Mouse (Mus musculus): Measurements from ENCODE around the gene Slc6a17. TPM values are rescaled to one million over a fixed set of nuclear protein-coding genes. Genes with fewer than 3 reads are reported as not detected.

Gene Slc6a17
- polyA plus RNA-seq, 1 experiment from 2014 or later: 3.1 TPM

- WGBS: 5% methylated on average over 55 of the region's 55 CpGs
- H3K4me3 ChIP-seq (ENCODE audit: low read depth, low read length): peak overlapping the region; percentile 42
- peak overlapping the region; percentile 41 for H3K9ac ChIP-seq (ENCODE audit: low read length)
- peaks cover 9% of the 10 kb centered on the region for H3K4me1 ChIP-seq (ENCODE audit: control insufficient read depth, insufficient read depth, low read length)
- H3K9me3 ChIP-seq (ENCODE audit: control insufficient read depth, low read length): no peaks in the 10 kb centered on the region
- peak; percentile 83 for DNase-seq (ENCODE audit: low spot score)
- no peaks in the 10 kb centered on the region for H3K36me3 ChIP-seq (ENCODE audit: control insufficient read depth, insufficient read depth, low read length)
- peak; percentile 72 for ATAC-seq (ENCODE audit: insufficient number of reproducible peaks, low FRiP score, low TSS enrichment, low read depth)
- peak overlapping the region; percentile 95 for H3K4me2 ChIP-seq (ENCODE audit: low read depth, severe bottlenecking)
- no peak overlapping the region for H3K27ac ChIP-seq (replicated peaks; ENCODE audit: low read depth, low read length)
- peaks cover 16% of the 10 kb centered on the region for H3K27me3 ChIP-seq (ENCODE audit: control insufficient read depth, insufficient read depth, low read length)
These were observed 815 bp downstream of the Slc6a17 start for GRCm38 (mm10) chr3:107516776-107517630.

- H3K9ac ChIP-seq (ENCODE audit: low read length): no peak overlapping the region
- ATAC-seq (ENCODE audit: insufficient number of reproducible peaks, low FRiP score, low TSS enrichment, low read depth) (no peak), DNase-seq (ENCODE audit: low spot score) (no peak)
- H3K27ac ChIP-seq (replicated peaks; ENCODE audit: low read depth, low read length): no peak overlapping the region
- H3K27me3 ChIP-seq (ENCODE audit: control insufficient read depth, insufficient read depth, low read length): peaks cover 16% of the 10 kb centered on the region
- no peaks in the 10 kb centered on the region for H3K36me3 ChIP-seq (ENCODE audit: control insufficient read depth, insufficient read depth, low read length)
- H3K4me2 ChIP-seq (ENCODE audit: low read depth, severe bottlenecking): no peak overlapping the region
- WGBS: 73% methylated on average over 4 of the region's 4 CpGs
- peaks cover 9% of the 10 kb centered on the region for H3K4me1 ChIP-seq (ENCODE audit: control insufficient read depth, insufficient read depth, low read length)
- no peak overlapping the region for H3K4me3 ChIP-seq (ENCODE audit: low read depth, low read length)
- H3K9me3 ChIP-seq (ENCODE audit: control insufficient read depth, low read length): no peaks in the 10 kb centered on the region
These were observed 1.8 kb downstream of the Slc6a17 start for GRCm38 (mm10) chr3:107515989-107516388.

GRCm38 (mm10) chr3:107511416-107511815, 6.4 kb downstream of the Slc6a17 start:
- ATAC-seq (ENCODE audit: insufficient number of reproducible peaks, low FRiP score, low TSS enrichment, low read depth): no peak
- Histone ChIP-seq H3K27ac (replicated peaks; ENCODE audit: low read depth, low read length) (no peak overlapping the region), H3K4me3 (ENCODE audit: low read depth, low read length) (no peak overlapping the region), H3K27me3 (ENCODE audit: control insufficient read depth, insufficient read depth, low read length) (peaks cover 4% of the 10 kb centered on the region), H3K9me3 (ENCODE audit: control insufficient read depth, low read length) (no peaks in the 10 kb centered on the region), H3K4me2 (ENCODE audit: low read depth, severe bottlenecking) (no peak overlapping the region), H3K9ac (ENCODE audit: low read length) (no peak overlapping the region), H3K36me3 (ENCODE audit: control insufficient read depth, insufficient read depth, low read length) (no peaks in the 10 kb centered on the region), H3K4me1 (ENCODE audit: control insufficient read depth, insufficient read depth, low read length) (no peaks in the 10 kb centered on the region)
- no peak for DNase-seq (ENCODE audit: low spot score)
- 72% methylated on average over 3 of the region's 3 CpGs for WGBS

- Histone ChIP-seq H3K9ac (ENCODE audit: low read length) (no peak overlapping the region), H3K27me3 (ENCODE audit: control insufficient read depth, insufficient read depth, low read length) (no peaks in the 10 kb centered on the region), H3K9me3 (ENCODE audit: control insufficient read depth, low read length) (no peaks in the 10 kb centered on the region), H3K27ac (replicated peaks; ENCODE audit: low read depth, low read length) (no peak overlapping the region), H3K36me3 (ENCODE audit: control insufficient read depth, insufficient read depth, low read length) (no peaks in the 10 kb centered on the region), H3K4me1 (ENCODE audit: control insufficient read depth, insufficient read depth, low read length) (no peaks in the 10 kb centered on the region), H3K4me2 (ENCODE audit: low read depth, severe bottlenecking) (no peak overlapping the region), H3K4me3 (ENCODE audit: low read depth, low read length) (no peak overlapping the region)
- 69% methylated on average over 8 of the region's 8 CpGs for WGBS
- DNase-seq (ENCODE audit: low spot score) (no peak), ATAC-seq (ENCODE audit: insufficient number of reproducible peaks, low FRiP score, low TSS enrichment, low read depth) (no peak)
These were observed 9.1 kb downstream of the Slc6a17 start for GRCm38 (mm10) chr3:107508696-107509095.

GRCm38 (mm10) chr3:107507966-107508365, 9.9 kb downstream of the Slc6a17 start:
- Histone ChIP-seq H3K27ac (replicated peaks; ENCODE audit: low read depth, low read length) (no peak overlapping the region), H3K9ac (ENCODE audit: low read length) (no peak overlapping the region), H3K4me2 (ENCODE audit: low read depth, severe bottlenecking) (no peak overlapping the region), H3K36me3 (ENCODE audit: control insufficient read depth, insufficient read depth, low read length) (no peaks in the 10 kb centered on the region), H3K27me3 (ENCODE audit: control insufficient read depth, insufficient read depth, low read length) (no peaks in the 10 kb centered on the region), H3K4me3 (ENCODE audit: low read depth, low read length) (no peak overlapping the region), H3K9me3 (ENCODE audit: control insufficient read depth, low read length) (no peaks in the 10 kb centered on the region), H3K4me1 (ENCODE audit: control insufficient read depth, insufficient read depth, low read length) (no peaks in the 10 kb centered on the region)
- ATAC-seq (ENCODE audit: insufficient number of reproducible peaks, low FRiP score, low TSS enrichment, low read depth) (no peak), DNase-seq (ENCODE audit: low spot score) (peak; percentile 53)
- WGBS: 37% methylated on average over 9 of the region's 9 CpGs

- Histone ChIP-seq H3K4me3 (ENCODE audit: low read depth, low read length) (no peak overlapping the region), H3K36me3 (ENCODE audit: control insufficient read depth, insufficient read depth, low read length) (no peaks in the 10 kb centered on the region), H3K27ac (replicated peaks; ENCODE audit: low read depth, low read length) (no peak overlapping the region), H3K4me2 (ENCODE audit: low read depth, severe bottlenecking) (no peak overlapping the region), H3K27me3 (ENCODE audit: control insufficient read depth, insufficient read depth, low read length) (no peaks in the 10 kb centered on the region), H3K4me1 (ENCODE audit: control insufficient read depth, insufficient read depth, low read length) (no peaks in the 10 kb centered on the region), H3K9ac (ENCODE audit: low read length) (no peak overlapping the region), H3K9me3 (ENCODE audit: control insufficient read depth, low read length) (no peaks in the 10 kb centered on the region)
- DNase-seq (ENCODE audit: low spot score) (no peak), ATAC-seq (ENCODE audit: insufficient number of reproducible peaks, low FRiP score, low TSS enrichment, low read depth) (no peak)
- 49% methylated on average over 4 of the region's 4 CpGs for WGBS
These were observed 11.3 kb downstream of the Slc6a17 start for GRCm38 (mm10) chr3:107506531-107506930.

- H3K9ac ChIP-seq (ENCODE audit: low read length): no peak overlapping the region
- no peak overlapping the region for H3K4me2 ChIP-seq (ENCODE audit: low read depth, severe bottlenecking)
- no peaks in the 10 kb centered on the region for H3K36me3 ChIP-seq (ENCODE audit: control insufficient read depth, insufficient read depth, low read length)
- DNase-seq (ENCODE audit: low spot score) (no peak), ATAC-seq (ENCODE audit: insufficient number of reproducible peaks, low FRiP score, low TSS enrichment, low read depth) (no peak)
- H3K27me3 ChIP-seq (ENCODE audit: control insufficient read depth, insufficient read depth, low read length): no peaks in the 10 kb centered on the region
- no peak overlapping the region for H3K27ac ChIP-seq (replicated peaks; ENCODE audit: low read depth, low read length)
- no peak overlapping the region for H3K4me3 ChIP-seq (ENCODE audit: low read depth, low read length)
- peaks cover under 1% of the 10 kb centered on the region; the same call in 1 of the 2 replicates for H3K9me3 ChIP-seq (ENCODE audit: control insufficient read depth, low read length)
- WGBS: 67% methylated on average over 4 of the region's 4 CpGs
- H3K4me1 ChIP-seq (ENCODE audit: control insufficient read depth, insufficient read depth, low read length): no peaks in the 10 kb centered on the region
These were observed 12.1 kb downstream of the Slc6a17 start for GRCm38 (mm10) chr3:107505464-107506367.

GRCm38 (mm10) chr3:107504542-107504941, 13.3 kb downstream of the Slc6a17 start:
- no peak overlapping the region for H3K9ac ChIP-seq (ENCODE audit: low read length)
- H3K27me3 ChIP-seq (ENCODE audit: control insufficient read depth, insufficient read depth, low read length): no peaks in the 10 kb centered on the region
- ATAC-seq (ENCODE audit: insufficient number of reproducible peaks, low FRiP score, low TSS enrichment, low read depth) (no peak), DNase-seq (ENCODE audit: low spot score) (no peak)
- no peaks in the 10 kb centered on the region; the same call in 1 of the 2 replicates for H3K36me3 ChIP-seq (ENCODE audit: control insufficient read depth, insufficient read depth, low read length)
- no peak overlapping the region for H3K4me3 ChIP-seq (ENCODE audit: low read depth, low read length)
- H3K9me3 ChIP-seq (ENCODE audit: control insufficient read depth, low read length): peaks cover 6% of the 10 kb centered on the region
- no peak overlapping the region for H3K27ac ChIP-seq (replicated peaks; ENCODE audit: low read depth, low read length)
- no peaks in the 10 kb centered on the region for H3K4me1 ChIP-seq (ENCODE audit: control insufficient read depth, insufficient read depth, low read length)
- 64% methylated on average over 1 of the region's 1 CpGs for WGBS
- H3K4me2 ChIP-seq (ENCODE audit: low read depth, severe bottlenecking): no peak overlapping the region

Measured in limb, embryonic 11.5 days (tissue).